Mouse (Mus musculus) CH12F3 (cell line): ENCODE data around the gene Olfr1232.

Experiments
- in situ Hi-C: fragments of 300-500 bp; cut with MboI; formaldehyde crosslinking; loops from 2 replicates; pipeline ENCODE4 v1.14.3; 2020; ENCODE audit warnings: low sequenced_read_pairs

Gene Olfr1232

GRCm38 (mm10) chr2:89329575-89329974 is at the start of gene Olfr1232:
Gene Olfr1232 (minus strand): TSS chr2:89329675.
- in situ Hi-C loops, result no loop called here

DNA sequence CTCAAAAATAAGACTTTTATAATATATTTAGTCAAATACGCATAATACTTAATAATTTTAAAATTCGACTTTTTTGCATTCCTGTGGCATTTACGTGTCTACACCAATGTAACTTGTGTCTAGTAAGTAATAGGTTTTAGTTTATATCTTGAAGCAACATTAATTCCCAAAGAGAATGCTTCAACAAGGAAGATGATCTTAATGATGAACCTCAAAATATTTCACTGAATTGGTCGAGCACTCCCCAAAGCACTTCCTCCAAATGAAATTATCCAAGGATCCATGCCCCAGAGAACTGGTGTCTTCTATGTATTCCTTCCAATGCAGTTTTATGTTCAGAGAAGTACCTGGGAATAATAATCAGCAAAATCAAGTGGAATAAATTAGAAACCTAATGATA is 35.3 kb upstream of the Olfr1232 start, which contains the start of gene Olfr1234:
Gene Olfr1234, minus strand, starts transcription at position 101 of the 400 bp plus-strand sequence.
- in situ Hi-C loops, result no loop called here

DNA sequence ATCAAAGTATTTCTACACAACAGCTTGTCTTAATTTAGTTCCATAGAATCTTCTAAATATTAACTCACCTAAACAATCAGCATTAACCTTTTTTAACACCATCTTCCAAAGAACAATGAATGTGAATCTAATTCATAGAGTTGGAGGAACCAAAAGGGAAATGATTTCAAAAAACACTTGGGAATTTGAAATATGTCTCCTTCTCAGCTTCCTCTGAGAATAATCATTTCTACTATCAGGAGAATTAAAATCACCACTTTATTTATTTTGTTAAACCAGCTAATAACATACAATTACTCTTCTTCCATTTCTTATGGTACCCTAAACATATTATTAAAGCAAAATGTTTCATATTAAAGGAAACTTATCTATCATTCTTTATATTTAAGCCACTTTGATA is 12.8 kb upstream of the Olfr1232 start, which contains the start of gene Olfr1233:
Gene Olfr1233, minus strand, starts transcription at position 101 of the 400 bp plus-strand sequence.
- in situ Hi-C loops, result no loop called here

DNA sequence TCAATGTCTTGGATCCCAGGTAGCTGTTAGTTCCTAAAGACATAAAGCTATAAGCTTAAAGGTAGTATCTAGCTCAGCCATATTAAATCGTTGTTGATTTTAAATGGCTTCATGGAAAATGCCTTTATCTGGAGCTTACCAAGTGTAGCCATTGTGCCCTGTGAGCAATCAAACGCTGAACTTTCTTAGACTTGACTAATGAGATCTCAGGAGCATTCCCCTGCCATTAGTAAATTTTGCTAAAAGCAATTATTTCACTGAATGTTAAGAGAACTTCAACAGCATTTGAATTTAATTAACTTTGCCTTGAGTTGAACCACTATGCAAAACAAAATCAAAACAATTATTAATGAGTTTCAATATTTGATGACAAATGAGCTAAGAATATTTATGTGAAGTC is 22.5 kb downstream of the Olfr1232 start, which contains the start of gene Olfr1231:
Gene Olfr1231, minus strand, starts transcription at position 101 of the 400 bp plus-strand sequence.
- in situ Hi-C loops, result no loop called here

- in situ Hi-C loops, result no loop called here
Observed at GRCm38 (mm10) chr2:89297168-89297567, 32.3 kb downstream of the Olfr1232 start, which contains the start of gene Olfr1230. Gene Olfr1230 (minus strand): TSS chr2:89297268.

GRCm38 (mm10) chr2:89287914-89288313 is 41.6 kb downstream of the Olfr1232 start, which contains the start of gene Olfr1229:
Gene Olfr1229 (minus strand): TSS chr2:89288014.
- in situ Hi-C loops, result no loop called here
